Mouse (Mus musculus) MEL (cell line): Measurements from ENCODE around the gene Scrn1. TPM values are rescaled to one million over a fixed set of nuclear protein-coding genes. Genes with fewer than 3 reads are reported as not detected.

Source experiments
- DNase-seq: peaks from one replicate; pipeline ENCODE4 v3.0.0; 2011; ENCODE audit warnings: low read depth, low spot score
- H3K27ac ChIP-seq: 2 replicates; pipeline ENCODE4 v1.5.1; 2012; ENCODE audit warnings: low read depth, mild to moderate bottlenecking, control low read depth, low read length, moderate library complexity; ENCODE audit not compliant: control insufficient read depth
- H3K27me3 ChIP-seq, 2 experiments: fragments of 150-350 bp in 1 of 2; sonication (generic) in 1 of 2; 2 replicates each; pipeline ENCODE4 v1.6.1; 2012; ENCODE audit warnings: low read length in 2 of 2, mild to moderate bottlenecking in 2 of 2, improper control_type of control experiment in 1 of 2, moderate library complexity in 1 of 2; ENCODE audit not compliant: insufficient read depth in 2 of 2, control insufficient read depth in 1 of 2
- H3K36me3 ChIP-seq, 2 experiments: 2 replicates each; pipeline ENCODE4 v1.6.1; 2012 to 2014; ENCODE audit warnings: low read length in 2 of 2, improper control_type of control experiment in 1 of 2, inconsistent platforms in 1 of 2, mild to moderate bottlenecking in 1 of 2; ENCODE audit not compliant: insufficient read depth in 2 of 2, control insufficient read depth in 1 of 2
- H3K4me1 ChIP-seq, 2 experiments: fragments of 150-350 bp in 1 of 2; sonication (generic) in 1 of 2; 2 replicates each; pipeline ENCODE4 v1.6.1; 2012; ENCODE audit warnings: low read length in 2 of 2, improper control_type of control experiment in 1 of 2, mild to moderate bottlenecking in 1 of 2; ENCODE audit not compliant: insufficient read depth in 2 of 2, control insufficient read depth in 1 of 2
- H3K4me3 ChIP-seq, 2 experiments: fragments of 150-350 bp in 1 of 2; sonication (generic) in 1 of 2; 2 replicates each; pipeline ENCODE4 v1.5.1; 2012; ENCODE audit warnings: low read depth in 2 of 2, low read length in 2 of 2, mild to moderate bottlenecking in 2 of 2, moderate library complexity in 2 of 2, control low read depth in 1 of 2, improper control_type of control experiment in 1 of 2; ENCODE audit not compliant: control insufficient read depth in 1 of 2, insufficient read depth in 1 of 2
- H3K79me2 ChIP-seq: 2 replicates; pipeline ENCODE4 v1.6.1; 2012; ENCODE audit warnings: mild to moderate bottlenecking, low read length, moderate library complexity; ENCODE audit not compliant: control insufficient read depth, poor library complexity, insufficient read depth
- H3K9ac ChIP-seq: 2 replicates; pipeline ENCODE4 v1.6.1; 2012; ENCODE audit warnings: low read depth, mild to moderate bottlenecking, control low read depth, low read length, moderate library complexity; ENCODE audit not compliant: control insufficient read depth, poor library complexity, severe bottlenecking
- H3K9me3 ChIP-seq: fragments of 150-350 bp; sonication (generic); replicated peaks from 2 replicates; pipeline ENCODE4 v1.6.1; 2012; ENCODE audit warnings: mild to moderate bottlenecking, low read length, improper control_type of control experiment, moderate library complexity; ENCODE audit not compliant: insufficient read depth
- CHD1 ChIP-seq: IDR thresholded peaks from 2 replicates; pipeline ENCODE4 v1.6.1; 2012; ENCODE audit warnings: low read depth, mild to moderate bottlenecking, inconsistent platforms, low read length, improper control_type of control experiment
- CTCF ChIP-seq, 3 experiments: IDR thresholded peaks in 2 of 3; conservative IDR thresholded peaks in 1 of 3; 2 replicates each; pipeline ENCODE4 v1.5.1; 2011 to 2012; ENCODE audit warnings: low read length in 3 of 3, low read depth in 2 of 3, mild to moderate bottlenecking in 2 of 3, improper control_type of control experiment in 1 of 3, inconsistent platforms in 1 of 3, mixed read lengths in 1 of 3, moderate library complexity in 1 of 3; ENCODE audit not compliant: control insufficient read depth in 1 of 3, insufficient read depth in 1 of 3, poor library complexity in 1 of 3, severe bottlenecking in 1 of 3
- E2F4 ChIP-seq: IDR thresholded peaks from 2 replicates; pipeline ENCODE4 v1.6.1; 2011; ENCODE audit warnings: low read depth, low read length, improper control_type of control experiment, borderline replicate concordance
- ELF1 ChIP-seq: IDR thresholded peaks from 2 replicates; pipeline ENCODE4 v1.6.1; 2014; ENCODE audit warnings: low read depth, mild to moderate bottlenecking, inconsistent platforms, low read length, improper control_type of control experiment, moderate library complexity
- EP300 ChIP-seq, 2 experiments: IDR thresholded peaks; 2 replicates each; pipeline ENCODE4 v1.6.1; 2011; ENCODE audit warnings: improper control_type of control experiment in 2 of 2, low read length in 2 of 2, low read depth in 1 of 2, mild to moderate bottlenecking in 1 of 2
- GATA1 ChIP-seq: IDR thresholded peaks from 2 replicates; pipeline ENCODE4 v1.6.1; 2011; ENCODE audit warnings: low read depth, low read length, improper control_type of control experiment
- MAFK ChIP-seq: IDR thresholded peaks from 2 replicates; pipeline ENCODE4 v1.6.1; 2011; ENCODE audit warnings: low read depth, mild to moderate bottlenecking, low read length, improper control_type of control experiment, borderline replicate concordance
- MAX ChIP-seq: IDR thresholded peaks from 2 replicates; pipeline ENCODE4 v1.6.1; 2011; ENCODE audit warnings: low read length, improper control_type of control experiment
- MAZ ChIP-seq: IDR thresholded peaks from 2 replicates; pipeline ENCODE4 v1.6.1; 2012; ENCODE audit warnings: low read depth, mild to moderate bottlenecking, inconsistent platforms, low read length, improper control_type of control experiment
- MYB ChIP-seq: IDR thresholded peaks from 2 replicates; pipeline ENCODE4 v1.6.1; 2011; ENCODE audit warnings: mild to moderate bottlenecking, low read depth, low read length, improper control_type of control experiment
- MYC ChIP-seq: IDR thresholded peaks from 2 replicates; pipeline ENCODE4 v1.6.1; 2011; ENCODE audit warnings: low read depth, mild to moderate bottlenecking, low read length, improper control_type of control experiment, moderate library complexity
- NELFE ChIP-seq: IDR thresholded peaks from 2 replicates; pipeline ENCODE4 v1.6.1; 2011; ENCODE audit warnings: low read depth, low read length, improper control_type of control experiment
- SIN3A ChIP-seq: IDR thresholded peaks from 2 replicates; pipeline ENCODE4 v1.6.1; 2012; ENCODE audit warnings: low read length, improper control_type of control experiment, inconsistent platforms
- SMC3 ChIP-seq: IDR thresholded peaks from 2 replicates; pipeline ENCODE4 v1.6.1; 2011; ENCODE audit warnings: low read depth, low read length, improper control_type of control experiment
- TAL1 ChIP-seq: IDR thresholded peaks from 2 replicates; pipeline ENCODE4 v1.6.1; 2012; ENCODE audit warnings: mild to moderate bottlenecking, inconsistent platforms, low read length, moderate library complexity, mixed read lengths
- TCF12 ChIP-seq: IDR thresholded peaks from 2 replicates; pipeline ENCODE4 v1.6.1; 2014; ENCODE audit warnings: low read depth, mild to moderate bottlenecking, inconsistent platforms, low read length, improper control_type of control experiment, moderate library complexity
- ZMIZ1 ChIP-seq: IDR thresholded peaks from 2 replicates; pipeline ENCODE4 v1.6.1; 2012; ENCODE audit warnings: low read depth, mild to moderate bottlenecking, inconsistent platforms, low read length, improper control_type of control experiment, moderate library complexity
- polyA plus RNA-seq, 2 experiments: library from polyadenylated mRNA; stranded (reverse) in 1 of 2; unstranded in 1 of 2; fragments of >175 nt in 1 of 2; fragments of >200 nt in 1 of 2; gene quantifications; 2 replicates each; pipeline versions ENCODE4 v1.2.1 to v1.2.4; 2012; ENCODE audit warnings: low replicate concordance in 2 of 2, low read depth in 1 of 2; ENCODE audit not compliant: insufficient read length in 2 of 2, insufficient read depth in 1 of 2, missing spikeins in 1 of 2
- total RNA-seq: library from RNA; depleted of rRNA; stranded (reverse); fragments of 300-350 nt; gene quantifications from 2 replicates; pipeline ENCODE4 v1.2.3, GENCODE M21; 2012

Gene Scrn1
- total and polyA plus RNA-seq, 3 experiments, result not detected

GRCm38 (mm10) chr6:54537053-54537452 lies 29.2 kb downstream of the Scrn1 start:
- DNase-seq, result no peak
- no peak for TF ChIP-seq CHD1
- no peak for TF ChIP-seq GATA1
- no peak for TF ChIP-seq MYC
- TF ChIP-seq ZMIZ1, result no peak
- no peak for TF ChIP-seq TAL1
- TF ChIP-seq, all 39 proteins: peak for 0
- Histone ChIP-seq H3K4me1 (no peaks in the 10 kb centered on the region), H3K79me2 (no peaks in the 10 kb centered on the region), H3K9ac (no peak overlapping the region), H3K36me3 (no peaks in the 10 kb centered on the region), H3K27me3 (peaks cover 0 to 4% of the 10 kb centered on the region in 2 experiments; a peak in 2 of 4 replicates), H3K4me3 (no peak overlapping the region), H3K27ac (no peak overlapping the region), H3K9me3 (no peaks in the 10 kb centered on the region)

- Histone ChIP-seq H3K79me2 (no peaks in the 10 kb centered on the region), H3K9ac (no peak overlapping the region), H3K4me1 (no peaks in the 10 kb centered on the region), H3K27ac (no peak overlapping the region), H3K4me3 (no peak overlapping the region), H3K9me3 (no peaks in the 10 kb centered on the region), H3K36me3 (no peaks in the 10 kb centered on the region), H3K27me3 (peaks cover 0 to 3% of the 10 kb centered on the region in 2 experiments; a peak in 2 of 4 replicates)
- TF ChIP-seq ELF1, result no peak
- TF ChIP-seq SMC3, result no peak
- TF ChIP-seq E2F4, result no peak
- no peak for TF ChIP-seq SIN3A
- TF ChIP-seq MAZ, result no peak
- TF ChIP-seq EP300 (IDR thresholded peaks at IDR 0.05; ENCODE audit: low read depth in 1 of 2, low read length in 2 of 2), result no peak
- TF ChIP-seq MAX, result no peak
- no peak for TF ChIP-seq MYB
- TF ChIP-seq ZMIZ1, result no peak
- TF ChIP-seq MYC, result no peak
- TF ChIP-seq CHD1, result no peak
- no peak for TF ChIP-seq TCF12
- TF ChIP-seq TAL1, result no peak
- TF ChIP-seq NELFE, result no peak
- no peak for TF ChIP-seq CTCF (IDR thresholded peaks at IDR 0.05 in 2 of 3, conservative IDR thresholded peaks at IDR 0.05 in 1 of 3; ENCODE audit: control insufficient read depth in 1 of 3, insufficient read depth in 1 of 3, low read depth in 2 of 3, low read length in 3 of 3, poor library complexity in 1 of 3, severe bottlenecking in 1 of 3)
- TF ChIP-seq MAFK, result no peak
- DNase-seq, result no peak
Measured at GRCm38 (mm10) chr6:54535485-54535884, 30.8 kb downstream of the Scrn1 start.
